In genomic region chr17:43518644-43519409, GRCm38 (mm10) we compare ENCODE assay signal across 1 mouse cellular context.
TF ChIP-seq lines count a peak whose summit lies in the region.

No protein-coding gene starts in this region.

TF ChIP-seq in myocyte, 11 proteins besides CTCF, POLR2A, EP300 and RAD21 (continued from another document):
- TF ChIP-seq CEBPB (IDR thresholded peaks at IDR 0.05; ENCODE audit: insufficient read depth, poor library complexity, severe bottlenecking), result no peak
- TF ChIP-seq MYOG (IDR thresholded peaks at IDR 0.05; ENCODE audit: control insufficient read depth in 1 of 3, insufficient read depth in 1 of 3, insufficient read length in 2 of 3, low read depth in 2 of 3), result no peak
